Mouse (Mus musculus): ENCODE results near the gene Fry. TPM values are rescaled to one million over a fixed set of nuclear protein-coding genes. Genes with fewer than 3 reads are reported as not detected.

Fry gene
- polyA plus RNA-seq, 1 experiment: 28.4 TPM

DNA sequence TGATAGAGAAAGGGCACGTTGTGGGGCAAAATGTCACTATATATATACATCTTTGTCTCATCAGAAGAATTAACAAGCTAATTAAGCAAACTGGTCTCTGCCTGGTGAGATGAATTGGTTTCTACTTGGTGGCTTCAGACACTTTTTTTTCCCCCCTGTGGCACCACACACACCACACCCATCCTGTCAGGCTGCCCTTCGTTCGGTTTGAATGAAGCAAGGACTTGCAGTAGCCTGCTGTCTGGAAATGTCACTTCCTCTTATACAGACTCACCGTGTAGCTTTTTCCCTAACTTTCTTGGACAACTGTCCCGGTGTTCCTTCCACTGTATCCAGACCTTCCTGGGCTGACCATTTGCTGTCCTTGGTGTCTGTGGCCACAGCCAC, 144.3 kb downstream of the Fry start:
- TF ChIP-seq POLR2A (IDR thresholded peaks at IDR 0.05; ENCODE audit: insufficient read depth, low read length): no peak
- no peak for TF ChIP-seq CTCF (IDR thresholded peaks at IDR 0.05; ENCODE audit: low read depth, low read length)
- no peak for TF ChIP-seq EP300 (IDR thresholded peaks at IDR 0.05; ENCODE audit: insufficient read depth, low read depth, low read length)
- no peak overlapping the region for H3K4me3 ChIP-seq (ENCODE audit: low read depth, low read length)
- no peak overlapping the region for H3K27ac ChIP-seq (ENCODE audit: insufficient read depth, low read length)
- no peaks in the 10 kb centered on the region for H3K27me3 ChIP-seq (ENCODE audit: control insufficient read depth, insufficient read depth, low read length, poor library complexity, severe bottlenecking)
- no peaks in the 10 kb centered on the region for H3K36me3 ChIP-seq (ENCODE audit: control insufficient read depth, insufficient read depth, low read length, poor library complexity, severe bottlenecking)
- H3K9me3 ChIP-seq (replicated peaks; ENCODE audit: control insufficient read depth, insufficient read depth, low read length, poor library complexity, severe bottlenecking): no peaks in the 10 kb centered on the region
- H3K9ac ChIP-seq (ENCODE audit: low read depth, poor library complexity, severe bottlenecking): no peak overlapping the region
- H3K4me1 ChIP-seq (ENCODE audit: control insufficient read depth, insufficient read depth, low read length): no peaks in the 10 kb centered on the region

DNA sequence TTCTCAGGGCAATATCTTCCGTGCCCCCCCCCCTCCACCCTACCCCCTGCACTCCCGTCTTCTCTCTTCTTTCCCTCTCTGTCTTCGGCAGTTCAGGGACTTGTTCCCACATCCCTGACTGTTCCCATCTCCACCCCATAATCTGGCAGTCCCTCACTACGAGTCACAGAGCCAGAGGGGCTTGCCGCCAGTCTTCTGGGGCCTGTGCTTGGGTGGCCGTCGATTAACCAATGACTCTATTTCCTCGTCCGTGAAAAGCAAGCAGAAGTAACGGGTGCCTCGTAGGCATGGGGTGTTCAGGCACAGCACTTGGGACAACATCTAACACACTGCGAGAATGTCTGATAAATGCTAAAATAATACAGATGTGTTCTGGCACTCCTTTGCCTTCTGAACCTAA, 144.7 kb downstream of the Fry start:
- TF ChIP-seq CTCF (IDR thresholded peaks at IDR 0.05; ENCODE audit: low read depth, low read length) (no peak), POLR2A (IDR thresholded peaks at IDR 0.05; ENCODE audit: insufficient read depth, low read length) (no peak), EP300 (IDR thresholded peaks at IDR 0.05; ENCODE audit: insufficient read depth, low read depth, low read length) (no peak)
- no peaks in the 10 kb centered on the region for H3K27me3 ChIP-seq (ENCODE audit: control insufficient read depth, insufficient read depth, low read length, poor library complexity, severe bottlenecking)
- H3K4me1 ChIP-seq (ENCODE audit: control insufficient read depth, insufficient read depth, low read length): no peaks in the 10 kb centered on the region

DNA sequence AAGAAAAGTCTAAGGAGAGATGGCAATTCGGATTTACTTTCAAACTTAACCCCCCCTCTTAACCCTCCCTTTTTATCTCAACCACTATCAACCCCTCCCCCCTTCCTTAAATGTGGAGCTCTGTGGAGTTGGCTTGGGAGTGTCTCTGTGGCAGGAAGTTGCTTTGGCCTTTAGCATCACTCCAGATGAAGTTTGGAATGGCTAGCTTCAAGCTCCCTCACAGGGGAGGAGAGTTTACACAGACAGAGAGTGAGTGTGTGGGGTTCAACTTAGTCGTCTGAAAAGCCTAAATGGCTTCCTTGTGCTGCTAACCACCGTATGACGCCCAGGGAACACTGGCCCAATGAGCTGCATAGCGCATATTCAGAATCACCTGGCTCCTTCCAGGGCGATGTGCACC, 145.2 kb downstream of the Fry start:
- H3K4me1 ChIP-seq (ENCODE audit: control insufficient read depth, insufficient read depth, low read length): no peaks in the 10 kb centered on the region
- no peak overlapping the region for H3K27ac ChIP-seq (ENCODE audit: insufficient read depth, low read length)
- no peak overlapping the region for H3K4me3 ChIP-seq (ENCODE audit: low read depth, low read length)
- no peaks in the 10 kb centered on the region for H3K36me3 ChIP-seq (ENCODE audit: control insufficient read depth, insufficient read depth, low read length, poor library complexity, severe bottlenecking)
- H3K9me3 ChIP-seq (replicated peaks; ENCODE audit: control insufficient read depth, insufficient read depth, low read length, poor library complexity, severe bottlenecking): no peaks in the 10 kb centered on the region
- no peaks in the 10 kb centered on the region for H3K27me3 ChIP-seq (ENCODE audit: control insufficient read depth, insufficient read depth, low read length, poor library complexity, severe bottlenecking)
- TF ChIP-seq CTCF (IDR thresholded peaks at IDR 0.05; ENCODE audit: low read depth, low read length) (no peak), POLR2A (IDR thresholded peaks at IDR 0.05; ENCODE audit: insufficient read depth, low read length) (no peak), EP300 (IDR thresholded peaks at IDR 0.05; ENCODE audit: insufficient read depth, low read depth, low read length) (no peak)
- H3K9ac ChIP-seq (ENCODE audit: low read depth, poor library complexity, severe bottlenecking): no peak overlapping the region

More for the DNA sequence above, 144.7 kb downstream of the Fry start:
- Histone ChIP-seq H3K4me3 (ENCODE audit: low read depth, low read length) (no peak overlapping the region), H3K27ac (ENCODE audit: insufficient read depth, low read length) (no peak overlapping the region), H3K36me3 (ENCODE audit: control insufficient read depth, insufficient read depth, low read length, poor library complexity, severe bottlenecking) (no peaks in the 10 kb centered on the region), H3K9me3 (replicated peaks; ENCODE audit: control insufficient read depth, insufficient read depth, low read length, poor library complexity, severe bottlenecking) (no peaks in the 10 kb centered on the region), H3K9ac (ENCODE audit: low read depth, poor library complexity, severe bottlenecking) (no peak overlapping the region)

DNA sequence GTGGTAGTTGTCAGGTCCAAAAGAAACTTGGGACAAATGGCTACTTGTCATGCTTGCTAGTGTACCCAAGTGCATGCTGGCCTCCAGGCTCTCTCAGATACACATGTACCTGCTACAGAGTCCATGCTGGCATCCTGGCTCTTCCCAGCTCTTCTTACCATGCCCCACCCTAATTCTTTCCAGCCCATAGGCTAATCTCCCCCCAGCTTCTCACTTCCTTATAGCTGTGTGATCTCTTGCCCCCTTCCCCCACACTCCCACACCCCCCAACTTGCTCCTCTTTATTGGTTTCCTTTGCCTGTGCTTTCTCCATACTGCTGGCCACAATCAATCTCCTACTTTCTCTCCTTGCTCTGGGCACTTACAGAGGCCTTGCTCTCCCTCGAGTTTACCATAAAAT, 146.6 kb downstream of the Fry start:
- TF ChIP-seq CTCF (IDR thresholded peaks at IDR 0.05; ENCODE audit: low read depth, low read length): no peak
- TF ChIP-seq EP300 (IDR thresholded peaks at IDR 0.05; ENCODE audit: insufficient read depth, low read depth, low read length): no peak
- no peak for TF ChIP-seq POLR2A (IDR thresholded peaks at IDR 0.05; ENCODE audit: insufficient read depth, low read length)
- Histone ChIP-seq H3K9me3 (replicated peaks; ENCODE audit: control insufficient read depth, insufficient read depth, low read length, poor library complexity, severe bottlenecking) (no peaks in the 10 kb centered on the region), H3K27ac (ENCODE audit: insufficient read depth, low read length) (no peak overlapping the region), H3K27me3 (ENCODE audit: control insufficient read depth, insufficient read depth, low read length, poor library complexity, severe bottlenecking) (no peaks in the 10 kb centered on the region), H3K4me1 (ENCODE audit: control insufficient read depth, insufficient read depth, low read length) (no peaks in the 10 kb centered on the region), H3K36me3 (ENCODE audit: control insufficient read depth, insufficient read depth, low read length, poor library complexity, severe bottlenecking) (no peaks in the 10 kb centered on the region), H3K4me3 (ENCODE audit: low read depth, low read length) (no peak overlapping the region), H3K9ac (ENCODE audit: low read depth, poor library complexity, severe bottlenecking) (no peak overlapping the region)

DNA sequence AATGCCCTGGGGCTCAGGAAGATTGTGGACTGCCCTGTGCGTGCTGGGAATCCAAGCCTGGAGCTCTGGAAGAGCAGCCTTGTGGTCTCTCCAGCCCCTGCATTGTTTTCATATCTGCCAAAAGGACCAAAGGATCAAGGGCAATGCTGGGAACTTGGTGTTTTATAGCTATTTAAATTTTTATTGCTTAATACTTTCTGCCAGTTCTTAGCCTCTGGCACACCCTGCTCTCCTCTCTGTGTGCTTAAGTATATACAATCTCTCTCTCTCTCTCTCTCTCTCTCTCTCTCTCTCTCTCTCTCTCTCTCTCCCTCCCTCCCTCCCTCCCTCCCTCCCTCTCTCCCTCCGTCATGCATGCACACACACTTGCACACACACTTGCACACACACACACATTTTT, 147.5 kb downstream of the Fry start:
- H3K9ac ChIP-seq (ENCODE audit: low read depth, poor library complexity, severe bottlenecking): no peak overlapping the region
- H3K27me3 ChIP-seq (ENCODE audit: control insufficient read depth, insufficient read depth, low read length, poor library complexity, severe bottlenecking): no peaks in the 10 kb centered on the region
- no peak overlapping the region for H3K27ac ChIP-seq (ENCODE audit: insufficient read depth, low read length)
- H3K4me1 ChIP-seq (ENCODE audit: control insufficient read depth, insufficient read depth, low read length): no peaks in the 10 kb centered on the region
- TF ChIP-seq EP300 (IDR thresholded peaks at IDR 0.05; ENCODE audit: insufficient read depth, low read depth, low read length) (no peak), CTCF (IDR thresholded peaks at IDR 0.05; ENCODE audit: low read depth, low read length) (no peak), POLR2A (IDR thresholded peaks at IDR 0.05; ENCODE audit: insufficient read depth, low read length) (no peak)
- no peaks in the 10 kb centered on the region for H3K9me3 ChIP-seq (replicated peaks; ENCODE audit: control insufficient read depth, insufficient read depth, low read length, poor library complexity, severe bottlenecking)
- H3K36me3 ChIP-seq (ENCODE audit: control insufficient read depth, insufficient read depth, low read length, poor library complexity, severe bottlenecking): no peaks in the 10 kb centered on the region
- H3K4me3 ChIP-seq (ENCODE audit: low read depth, low read length): no peak overlapping the region

DNA sequence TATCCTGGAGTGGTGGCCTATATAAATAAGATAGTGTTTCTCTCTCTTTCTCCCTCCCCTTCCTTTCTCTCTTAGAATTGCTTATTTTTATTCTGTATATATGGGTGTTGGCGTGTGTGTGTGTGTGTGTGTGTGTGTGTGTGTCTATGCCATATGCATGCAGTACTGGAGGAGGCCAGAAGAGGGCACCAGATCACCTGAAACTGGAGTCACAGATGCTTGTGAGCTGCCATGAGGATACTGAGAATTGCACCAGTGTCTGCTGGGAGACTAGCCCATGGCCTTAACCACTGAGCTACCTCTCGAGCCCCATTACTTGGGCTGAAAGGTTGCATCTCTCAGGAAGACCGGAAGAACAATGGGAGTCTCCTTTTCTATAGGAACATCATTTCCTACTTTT, 149.8 kb downstream of the Fry start:
- no peak overlapping the region for H3K9ac ChIP-seq (ENCODE audit: low read depth, poor library complexity, severe bottlenecking)
- H3K9me3 ChIP-seq (replicated peaks; ENCODE audit: control insufficient read depth, insufficient read depth, low read length, poor library complexity, severe bottlenecking): no peaks in the 10 kb centered on the region
- H3K27ac ChIP-seq (ENCODE audit: insufficient read depth, low read length): no peak overlapping the region
- TF ChIP-seq CTCF (IDR thresholded peaks at IDR 0.05; ENCODE audit: low read depth, low read length): peak; percentile 31
- no peak for TF ChIP-seq POLR2A (IDR thresholded peaks at IDR 0.05; ENCODE audit: insufficient read depth, low read length)
- H3K4me3 ChIP-seq (ENCODE audit: low read depth, low read length): no peak overlapping the region
- no peaks in the 10 kb centered on the region for H3K27me3 ChIP-seq (ENCODE audit: control insufficient read depth, insufficient read depth, low read length, poor library complexity, severe bottlenecking)
- H3K4me1 ChIP-seq (ENCODE audit: control insufficient read depth, insufficient read depth, low read length): no peaks in the 10 kb centered on the region
- no peaks in the 10 kb centered on the region for H3K36me3 ChIP-seq (ENCODE audit: control insufficient read depth, insufficient read depth, low read length, poor library complexity, severe bottlenecking)
